Mouse (Mus musculus) stomach, postnatal 0 days (tissue): ENCODE measurements at regions not wholly inside any gene's neighbourhood (a gene's known extent, or its start where the extent isn't known, plus 50 kb on each side); places are given as distances from the start of the nearest gene placed in this dataset.
"Not testable (repeated sequence)": the region's sequence is repeated elsewhere in the genome, so short reads cannot be mapped to it uniquely, and the experiment has no call there.

Experiments
- ATAC-seq: fragments of 200-750 bp; cut with Nextera tagmentation; 2 replicates; pipeline ENCODE4 v1.8.0; 2017; ENCODE audit not compliant: low FRiP score, low TSS enrichment
- DNase-seq: peaks from one replicate; pipeline ENCODE4 v3.0.0-alpha.2; 2016; ENCODE audit warnings: low spot score
- H3K27ac ChIP-seq: fragments of 300-500 bp; sonication (generic); replicated peaks from 2 replicates; pipeline ENCODE4 v1.5.1; 2014; ENCODE audit warnings: mild to moderate bottlenecking, control low read depth
- H3K27me3 ChIP-seq: fragments of 300-500 bp; sonication (generic); 2 replicates; pipeline ENCODE4 v1.6.1; 2014; ENCODE audit warnings: low read length; ENCODE audit not compliant: control insufficient read depth, insufficient read depth
- H3K36me3 ChIP-seq: fragments of 300-500 bp; sonication (generic); 2 replicates; pipeline ENCODE4 v1.6.1; 2014; ENCODE audit warnings: low read length, mixed read lengths; ENCODE audit not compliant: control insufficient read depth, insufficient read depth
- H3K4me1 ChIP-seq: fragments of 300-500 bp; sonication (generic); replicated peaks from 2 replicates; pipeline ENCODE4 v1.6.1; 2014; ENCODE audit warnings: antibody characterized with exemption; ENCODE audit not compliant: control insufficient read depth, insufficient read depth
- H3K4me2 ChIP-seq: fragments of 300-500 bp; sonication (generic); replicated peaks from 2 replicates; pipeline ENCODE4 v1.6.1; 2014; ENCODE audit warnings: low read depth, mild to moderate bottlenecking, control low read depth, moderate library complexity
- H3K4me3 ChIP-seq: fragments of 300-500 bp; sonication (generic); 2 replicates; pipeline ENCODE4 v1.5.1; 2014; ENCODE audit warnings: low read depth, low read length, control low read depth
- H3K9ac ChIP-seq: fragments of 300-500 bp; sonication (generic); 2 replicates; pipeline ENCODE4 v1.6.1; 2014; ENCODE audit warnings: mild to moderate bottlenecking, low read length, control low read depth, mixed read lengths
- H3K9me3 ChIP-seq: fragments of 300-500 bp; sonication (generic); 2 replicates; pipeline ENCODE4 v1.6.1; 2016; ENCODE audit warnings: low read length; ENCODE audit not compliant: control insufficient read depth
- CTCF ChIP-seq: IDR thresholded peaks from 2 replicates; pipeline ENCODE4 v1.5.1; 2016; ENCODE audit warnings: antibody characterized with exemption, low read depth, mild to moderate bottlenecking, moderate library complexity
- EP300 ChIP-seq: optimal IDR thresholded peaks from 2 replicates; pipeline ENCODE3; 2016; ENCODE audit warnings: antibody characterized with exemption
- WGBS: fragments of 180-500 bp; shearing (Covaris S2); extraction: QIAGEN DNeasy Blood & Tissue Kit; methylation state at CpG from one replicate; pipeline ENCODE4 v1.1.7; 2014; 5-methylcytosine and 5-hydroxymethylcytosine counted together

DNA sequence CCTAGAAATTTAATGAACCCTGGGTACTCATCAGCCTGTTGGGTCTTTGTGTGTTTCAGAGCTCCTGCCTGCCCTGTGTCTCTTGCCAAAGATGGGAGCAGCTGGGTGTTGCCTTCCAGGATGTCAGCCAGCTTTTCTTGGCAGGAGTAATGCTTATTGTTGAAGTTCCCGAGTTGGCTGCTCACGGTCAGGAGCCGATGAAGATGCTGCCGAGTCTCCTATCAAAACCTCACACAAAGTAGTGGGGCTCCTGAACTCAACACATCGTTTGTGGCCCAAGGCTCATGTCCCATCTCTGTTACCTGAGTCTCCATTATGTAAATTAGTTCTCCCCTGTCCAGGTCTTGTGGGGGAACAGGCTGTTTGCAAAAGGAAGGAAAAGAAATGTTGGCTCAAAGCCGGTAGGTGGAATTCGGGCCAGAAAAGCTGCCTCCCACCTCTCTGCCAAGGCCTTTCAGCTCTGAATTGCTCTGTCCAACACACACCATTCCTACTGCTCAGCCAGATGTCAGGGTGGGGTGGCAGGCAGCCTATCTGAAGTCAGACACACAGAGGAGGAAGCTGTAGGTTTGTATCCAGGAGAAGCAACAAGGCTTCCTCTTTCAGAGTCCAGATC lies 67.6 kb upstream of the Rmdn2 start:
- DNase-seq, result peak; percentile 30
- H3K4me2 ChIP-seq, result no peak overlapping the region

DNA sequence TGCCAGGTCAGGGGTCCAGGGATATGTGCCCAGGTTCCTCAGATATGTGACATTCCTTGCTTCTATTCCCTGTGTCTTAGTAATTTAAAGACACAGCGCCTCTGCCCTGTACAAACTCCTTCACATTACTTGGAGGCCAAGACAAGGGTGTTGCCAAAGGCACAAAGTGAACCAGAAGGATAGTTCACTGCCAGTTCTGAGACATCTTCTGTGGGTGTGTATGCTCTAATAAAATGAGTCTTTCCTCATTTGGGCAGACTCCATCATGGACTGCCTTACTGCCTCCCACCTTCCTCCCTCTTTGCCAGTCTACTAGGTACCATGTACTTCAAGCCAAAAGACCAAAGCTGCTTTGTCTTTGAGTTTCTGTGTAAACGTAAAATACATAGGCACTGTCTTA lies 65.8 kb upstream of the Rmdn2 start:
- TF ChIP-seq CTCF, result no peak
- no peak for TF ChIP-seq EP300
- DNase-seq, result no peak
- WGBS, result 81% methylated on average over 2 of the region's 2 CpGs
- H3K27me3 ChIP-seq, result no peaks in the 10 kb centered on the region
- H3K27ac ChIP-seq, result no peak overlapping the region
- H3K9me3 ChIP-seq, result no peaks in the 10 kb centered on the region
- no peak overlapping the region for H3K9ac ChIP-seq
- H3K4me2 ChIP-seq, result no peak overlapping the region
- H3K4me3 ChIP-seq, result no peak overlapping the region
- ATAC-seq, result no peak
- no peaks in the 10 kb centered on the region for H3K4me1 ChIP-seq
- H3K36me3 ChIP-seq, result no peaks in the 10 kb centered on the region

More for the DNA sequence above, 67.6 kb upstream of the Rmdn2 start:
- 24% methylated on average over 7 of the region's 7 CpGs for WGBS
- H3K36me3 ChIP-seq, result no peaks in the 10 kb centered on the region
- no peaks in the 10 kb centered on the region for H3K4me1 ChIP-seq
- H3K9me3 ChIP-seq, result no peaks in the 10 kb centered on the region
- peak overlapping the region; percentile 73 for H3K27ac ChIP-seq
- no peak overlapping the region for H3K4me3 ChIP-seq
- peak; percentile 71; the same call in 1 of the 2 replicates for ATAC-seq
- TF ChIP-seq CTCF (no peak), EP300 (no peak)
- H3K9ac ChIP-seq, result no peak overlapping the region
- H3K27me3 ChIP-seq, result no peaks in the 10 kb centered on the region

DNA sequence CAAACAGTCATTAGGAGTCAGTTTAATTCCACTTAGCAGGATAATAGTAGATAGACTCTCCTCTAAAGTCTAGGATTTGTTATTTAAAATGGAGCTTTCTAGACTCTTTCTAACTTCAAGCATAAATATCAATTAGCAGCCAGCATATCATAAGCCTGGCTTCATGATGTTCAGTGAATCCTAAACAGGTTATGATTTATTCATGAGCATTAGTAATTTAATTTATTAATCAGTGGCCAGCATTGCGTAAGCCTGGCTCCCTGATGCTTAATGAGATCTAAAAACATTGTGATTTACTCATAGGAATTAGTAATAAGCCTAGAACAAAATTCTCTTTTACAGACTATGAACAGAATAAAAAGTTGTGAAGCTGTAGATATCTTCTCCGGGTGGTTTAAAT lies 64.6 kb upstream of the Rmdn2 start:
- Histone ChIP-seq H3K9me3 (no peaks in the 10 kb centered on the region), H3K27me3 (no peaks in the 10 kb centered on the region), H3K36me3 (no peaks in the 10 kb centered on the region), H3K27ac (no peak overlapping the region), H3K9ac (no peak overlapping the region), H3K4me2 (no peak overlapping the region), H3K4me3 (no peak overlapping the region), H3K4me1 (no peaks in the 10 kb centered on the region)
- no peak for DNase-seq
- ATAC-seq, result no peak
- TF ChIP-seq CTCF (no peak), EP300 (no peak)
- WGBS, result 75% methylated on average over 2 of the region's 2 CpGs

DNA sequence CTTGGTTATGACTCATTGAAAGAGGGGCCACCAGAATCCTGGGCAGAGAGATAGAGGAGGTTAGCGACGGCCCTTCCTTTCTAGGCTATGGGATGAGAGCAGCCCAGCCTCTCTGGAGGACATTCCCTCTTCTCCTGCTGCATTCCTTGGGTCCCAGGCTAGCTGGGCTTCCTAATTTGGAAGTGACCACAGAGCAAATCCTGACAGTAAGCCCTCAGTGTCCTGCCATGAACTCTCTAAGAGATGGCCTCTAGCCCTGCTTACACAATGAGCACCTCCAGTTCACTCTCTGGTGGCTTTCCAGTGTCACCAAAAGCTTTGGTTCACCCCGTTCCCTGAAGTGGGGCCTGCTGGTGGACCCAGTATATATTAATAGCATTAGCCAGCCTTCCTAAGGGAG lies 64.1 kb upstream of the Rmdn2 start:
- no peak for TF ChIP-seq EP300
- no peak for TF ChIP-seq CTCF
- 78% methylated on average over 3 of the region's 3 CpGs for WGBS
- Histone ChIP-seq H3K9ac (no peak overlapping the region), H3K36me3 (no peaks in the 10 kb centered on the region), H3K27me3 (no peaks in the 10 kb centered on the region), H3K4me3 (no peak overlapping the region), H3K4me2 (no peak overlapping the region), H3K9me3 (no peaks in the 10 kb centered on the region), H3K4me1 (no peaks in the 10 kb centered on the region), H3K27ac (no peak overlapping the region; the same call in 1 of the 2 replicates)
- no peak for ATAC-seq
- no peak for DNase-seq

DNA sequence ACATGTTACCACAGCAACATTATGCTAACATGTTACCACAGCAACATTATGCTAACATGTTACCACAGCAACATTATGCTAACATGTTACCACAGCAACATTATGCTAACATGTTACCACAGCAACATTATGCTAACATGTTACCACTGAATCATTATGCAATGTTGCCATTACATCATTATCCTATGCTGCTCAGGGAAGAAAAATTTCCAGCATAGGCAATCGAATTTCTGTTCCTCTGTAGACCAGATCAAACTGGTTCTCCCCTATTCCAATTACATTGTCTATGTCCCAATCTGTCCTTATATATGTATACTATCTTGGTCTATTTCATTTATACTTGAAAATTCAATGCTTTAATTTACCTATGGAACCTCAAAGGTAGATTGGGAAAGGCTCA lies 61.3 kb upstream of the Rmdn2 start:
- not testable (repeated sequence) for H3K9ac ChIP-seq, DNase-seq, H3K4me1 ChIP-seq, H3K4me2 ChIP-seq, H3K9me3 ChIP-seq, H3K36me3 ChIP-seq, H3K27me3 ChIP-seq, H3K27ac ChIP-seq, ATAC-seq, H3K4me3 ChIP-seq
- WGBS, result 73% methylated on average over 1 of the region's 1 CpGs

DNA sequence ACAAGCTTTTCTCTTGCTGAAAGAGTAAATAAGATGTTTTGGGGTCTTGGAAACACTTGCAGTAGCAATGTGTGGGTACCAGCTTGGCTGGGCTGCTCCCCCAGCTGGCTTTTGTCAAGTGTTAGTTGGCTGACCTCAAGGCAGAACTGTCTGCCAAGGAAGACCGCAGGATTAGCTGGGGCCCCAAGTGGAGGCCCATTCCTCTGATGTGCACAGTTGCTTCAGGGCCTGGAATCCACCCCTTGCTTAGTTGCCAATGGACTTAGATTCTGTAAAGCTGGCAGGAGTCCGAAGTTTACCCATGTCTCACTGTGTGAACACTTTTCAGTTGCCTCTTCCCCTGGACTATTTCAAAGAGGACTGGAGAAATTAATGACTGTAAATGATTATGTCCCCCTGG lies 57.8 kb upstream of the Rmdn2 start:
- Histone ChIP-seq H3K4me3 (no peak overlapping the region), H3K9me3 (no peaks in the 10 kb centered on the region), H3K4me2 (no peak overlapping the region), H3K4me1 (no peaks in the 10 kb centered on the region), H3K9ac (no peak overlapping the region), H3K27ac (no peak overlapping the region), H3K27me3 (no peaks in the 10 kb centered on the region), H3K36me3 (no peaks in the 10 kb centered on the region)
- TF ChIP-seq EP300, result no peak
- no peak for TF ChIP-seq CTCF
- DNase-seq (no peak), ATAC-seq (no peak)
- WGBS, result 41% methylated on average over 2 of the region's 2 CpGs
